Mouse (Mus musculus) kidney, postnatal 4 days (tissue): ENCODE results near the gene Rab15.
"Not testable (repeated sequence)": the region's sequence is repeated elsewhere in the genome, so short reads cannot be mapped to it uniquely, and the experiment has no call there.

Experiments
- DNase-seq, 2 experiments: peaks; one replicate each; pipeline ENCODE4 v3.0.0; 2021; ENCODE audit warnings: mixed read lengths in 2 of 2

Rab15 gene

GRCm38 (mm10) chr12:76818120-76818519 is 4.6 kb downstream of the Rab15 start:
- peak; percentile 37 to 57 for DNase-seq

- no peak for DNase-seq
Measured at GRCm38 (mm10) chr12:76817176-76817575, 5.5 kb downstream of the Rab15 start.

GRCm38 (mm10) chr12:76816720-76817119 is 6.0 kb downstream of the Rab15 start:
- no peak for DNase-seq

- DNase-seq: no peak
Measured at GRCm38 (mm10) chr12:76814120-76814519, 8.6 kb downstream of the Rab15 start.

GRCm38 (mm10) chr12:76813543-76813942 is 9.2 kb downstream of the Rab15 start:
- DNase-seq: no peak

GRCm38 (mm10) chr12:76811006-76811405 is 11.7 kb downstream of the Rab15 start:
- no peak for DNase-seq

GRCm38 (mm10) chr12:76810491-76810890 is 12.2 kb downstream of the Rab15 start:
- DNase-seq: no peak

- DNase-seq: no peak
Measured at GRCm38 (mm10) chr12:76807796-76808195, 14.9 kb downstream of the Rab15 start.

- DNase-seq: no peak
Measured at GRCm38 (mm10) chr12:76805056-76805811, 17.5 kb downstream of the Rab15 start.

GRCm38 (mm10) chr12:76803700-76804252 is 18.9 kb downstream of the Rab15 start:
- peak; percentile 69 to 77 for DNase-seq

GRCm38 (mm10) chr12:76803028-76803427 is 19.7 kb downstream of the Rab15 start:
- no peak for DNase-seq

GRCm38 (mm10) chr12:76798008-76798720 is 24.5 kb downstream of the Rab15 start:
- no peak for DNase-seq

GRCm38 (mm10) chr12:76796938-76797539 is 25.7 kb downstream of the Rab15 start:
- no peak for DNase-seq

GRCm38 (mm10) chr12:76795350-76795749 is 27.4 kb downstream of the Rab15 start, which contains the start of gene Gpx2:
Gene Gpx2 (minus strand): TSS chr12:76795554.
- no peak for DNase-seq

GRCm38 (mm10) chr12:76792540-76792939 is 30.2 kb downstream of the Rab15 start:
- DNase-seq: not testable (repeated sequence)

GRCm38 (mm10) chr12:76790446-76791084 is 32.1 kb downstream of the Rab15 start:
- DNase-seq: no peak

GRCm38 (mm10) chr12:76784056-76784619 is 38.6 kb downstream of the Rab15 start:
- no peak for DNase-seq

- no peak for DNase-seq
Measured at GRCm38 (mm10) chr12:76780639-76781468, 41.9 kb downstream of the Rab15 start.

- no peak for DNase-seq
Measured at GRCm38 (mm10) chr12:76779951-76780350, 42.8 kb downstream of the Rab15 start.

GRCm38 (mm10) chr12:76778305-76779083 is 44.2 kb downstream of the Rab15 start:
- DNase-seq: no peak

GRCm38 (mm10) chr12:76777845-76778244 is 44.9 kb downstream of the Rab15 start:
- DNase-seq: no peak
